Mouse (Mus musculus) hematopoietic stem cell, adult 5-6 weeks (primary cell): ENCODE measurements around the gene Eno1. TPM values are rescaled to one million over a fixed set of nuclear protein-coding genes. Genes with fewer than 3 reads are reported as not detected.

Source experiments
- ATAC-seq, 2 experiments: fragments of 125-278 bp in 1 of 2; replicated peaks in 1 of 2; 2 replicates each; pipeline ENCODE4 v1.8.0; 2016 to 2017; ENCODE audit warnings: inconsistent platforms in 2 of 2, mild to moderate bottlenecking in 2 of 2, moderate number of reproducible peaks in 2 of 2, low read depth in 1 of 2, moderate TSS enrichment in 1 of 2; ENCODE audit not compliant: low FRiP score in 2 of 2, poor library complexity in 2 of 2, severe bottlenecking in 2 of 2, insufficient read depth in 1 of 2, low TSS enrichment in 1 of 2
- total RNA-seq: library from RNA; stranded (forward); fragments of 172-1452, 232-1000 nt; gene quantifications from 2 replicates; pipeline ENCODE4 v1.2.3, GENCODE M21; 2017

Gene Eno1
- total RNA-seq, result 133 and 179 TPM in 2 replicates

DNA sequence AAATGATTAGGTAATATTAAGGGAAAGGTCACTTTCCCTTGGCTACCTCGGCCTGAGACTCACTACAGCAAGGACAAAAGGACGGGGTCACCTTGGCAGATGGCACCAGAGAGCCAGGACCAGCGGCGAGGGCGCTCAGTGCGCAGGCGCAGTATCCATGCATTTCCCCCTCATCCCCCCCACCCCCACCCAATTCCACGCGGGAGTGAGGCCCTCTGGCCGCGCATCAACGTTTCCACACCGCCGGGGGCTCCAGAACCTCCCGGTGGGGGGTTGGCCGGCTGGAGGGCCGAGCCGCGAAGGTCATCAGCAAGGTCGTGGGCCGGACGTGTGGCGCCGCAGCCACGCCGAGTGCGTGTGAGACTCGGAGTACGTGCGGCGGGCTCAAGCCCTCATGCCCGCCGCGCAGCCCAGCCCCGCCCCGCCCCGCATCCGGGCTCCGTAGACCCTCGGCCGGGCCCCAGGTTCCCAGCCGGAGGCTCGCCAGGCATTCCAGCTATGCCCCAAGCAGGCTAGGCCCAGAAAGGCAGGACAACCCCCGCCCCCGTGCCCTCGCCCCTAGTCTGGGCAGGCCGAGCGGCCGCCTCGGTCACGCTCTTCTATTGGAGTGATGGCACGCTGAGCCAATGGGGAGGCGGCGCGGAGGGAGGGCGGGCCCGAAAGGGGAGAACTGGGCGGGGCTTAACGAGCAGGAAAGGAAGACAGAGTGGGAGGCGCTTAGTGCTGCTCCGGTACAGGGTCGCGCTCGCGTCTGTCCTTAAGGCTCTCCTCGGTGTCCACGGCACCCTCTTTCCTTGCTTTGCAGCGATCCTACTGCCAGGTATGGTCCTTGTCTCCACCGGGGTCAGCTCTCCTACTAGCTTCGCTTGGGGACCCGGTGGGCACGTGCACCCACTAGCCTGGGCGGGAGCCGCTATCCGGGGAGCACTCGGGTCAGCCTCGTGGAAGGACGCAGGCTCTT is at the start of gene Eno1:
TSS of gene Eno1 (plus strand) at position 201 of the 961 bp plus-strand sequence.
- ATAC-seq, result peak; percentile 84 to 87

DNA sequence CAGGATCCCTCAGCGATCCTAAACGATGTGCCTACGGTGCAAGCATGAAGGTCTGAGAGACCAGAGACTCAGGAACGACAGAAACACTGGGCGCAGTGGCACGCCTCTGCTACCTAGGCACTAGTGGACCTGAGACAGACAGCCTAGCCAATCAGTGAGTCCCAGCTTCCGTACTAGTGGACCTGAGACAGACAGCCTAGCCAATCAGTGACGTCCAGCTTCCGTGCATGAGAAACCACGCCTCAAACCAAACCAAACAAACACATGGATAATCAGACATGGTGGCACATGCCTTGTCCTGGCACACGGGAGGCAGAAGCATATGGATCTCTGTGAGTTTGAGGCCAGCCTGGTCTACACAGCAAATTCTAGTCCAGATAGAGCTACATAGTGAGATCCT is 48.3 kb upstream of the Eno1 start:
- ATAC-seq, result no peak

DNA sequence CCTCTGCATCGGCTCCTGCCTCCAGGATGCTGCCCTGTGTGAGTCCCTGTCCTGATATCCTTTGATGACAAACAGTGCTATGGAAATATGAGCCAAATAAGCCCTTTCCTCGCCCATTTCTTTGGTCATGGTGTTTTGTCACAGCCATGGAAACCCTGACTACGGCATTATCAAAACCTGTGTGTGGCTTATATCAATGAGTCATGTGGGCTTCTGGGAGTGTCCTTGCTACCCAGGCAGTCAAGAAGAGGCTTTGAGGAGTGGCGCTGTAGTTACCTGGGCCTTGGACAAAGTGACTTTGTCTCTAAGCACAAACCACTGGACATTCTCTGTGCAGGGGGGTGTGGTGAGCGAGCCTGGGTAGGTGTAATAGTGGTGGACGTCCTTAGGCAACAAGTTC is 44.3 kb upstream of the Eno1 start:
- ATAC-seq, result no peak

DNA sequence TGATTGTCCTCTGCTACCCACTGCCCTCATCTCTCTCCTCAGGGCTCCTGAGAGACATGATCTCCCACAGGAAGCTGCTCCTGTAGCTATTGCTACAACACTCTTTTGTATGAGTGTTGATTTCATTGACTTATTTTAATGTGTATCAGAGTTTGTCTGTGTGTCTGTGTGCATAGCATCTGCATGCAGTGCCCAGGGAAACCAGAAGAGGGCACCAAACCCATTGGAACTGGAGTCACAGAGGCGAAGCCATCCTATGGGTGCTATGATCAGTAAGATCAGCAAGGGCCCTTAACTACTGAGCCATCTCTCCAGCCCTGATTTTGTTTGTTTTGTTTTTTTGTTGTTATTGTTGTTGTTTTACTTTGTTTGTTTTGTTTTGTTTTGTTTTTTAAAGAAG is 42.6 kb upstream of the Eno1 start:
- ATAC-seq, result peak; percentile 37 to 74; a peak in 1 of 4 replicates

DNA sequence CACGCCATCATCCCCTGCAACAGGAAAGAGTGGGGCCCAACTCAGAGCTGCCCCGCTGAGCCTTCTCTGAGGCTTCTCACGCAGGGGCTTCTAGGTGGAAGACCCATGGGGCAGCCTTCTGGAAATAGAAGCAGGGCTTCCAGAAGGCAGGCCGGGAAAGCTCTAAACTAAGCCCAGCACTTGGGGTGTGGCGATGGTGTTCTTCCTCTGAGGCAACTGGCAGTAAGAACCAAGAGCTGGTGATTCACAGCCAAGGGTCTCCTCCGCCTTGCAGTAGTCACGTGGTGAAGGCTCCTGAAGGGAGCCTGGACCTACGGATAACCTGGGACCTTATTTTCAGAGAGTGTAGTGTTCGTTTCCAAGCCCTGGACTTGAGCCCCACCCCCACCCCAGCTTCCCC is 38.3 kb upstream of the Eno1 start:
- no peak for ATAC-seq

DNA sequence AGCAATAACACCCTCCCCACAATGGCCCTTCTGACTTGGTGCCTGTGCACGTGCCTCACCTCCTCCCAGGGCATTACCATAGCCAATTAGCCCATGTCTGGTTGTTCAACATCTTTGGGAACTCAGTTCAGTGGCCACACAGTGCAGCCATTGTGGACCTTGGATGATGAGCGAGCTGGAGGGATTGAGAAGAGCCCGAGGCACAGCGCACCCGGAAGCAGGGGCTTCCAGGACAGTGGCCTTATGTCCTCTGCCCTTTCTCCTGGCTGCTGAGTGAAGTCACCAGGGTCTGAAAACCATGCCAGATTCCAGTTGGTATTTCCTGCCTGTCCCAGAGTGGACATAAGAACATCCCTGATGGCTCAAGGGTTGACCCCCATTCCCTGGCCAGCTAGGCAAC is 35.3 kb upstream of the Eno1 start, which contains the start of gene Car6:
TSS of gene Car6 (minus strand) at position 101 of the 400 bp plus-strand sequence.
- no peak for ATAC-seq

DNA sequence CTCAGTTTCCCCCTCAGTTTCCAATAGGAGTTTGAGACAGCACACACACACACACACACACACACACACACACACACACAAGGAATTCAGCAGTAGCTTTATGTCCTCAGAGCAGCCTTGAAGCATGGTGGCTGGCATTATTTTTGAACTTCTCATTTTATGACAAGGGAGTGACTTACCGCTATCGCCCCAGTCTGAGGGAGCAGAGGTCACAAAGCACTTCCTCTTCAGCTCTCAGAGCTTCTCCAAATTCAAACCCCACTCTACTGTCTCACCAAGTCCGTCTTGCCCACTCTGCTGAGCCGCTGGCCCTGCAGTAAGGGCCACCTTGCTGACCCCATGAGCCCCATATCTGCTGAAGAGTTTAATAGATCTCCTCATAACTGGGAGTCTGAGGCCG is 33.8 kb upstream of the Eno1 start:
- peak; percentile 85 to 96 for ATAC-seq

DNA sequence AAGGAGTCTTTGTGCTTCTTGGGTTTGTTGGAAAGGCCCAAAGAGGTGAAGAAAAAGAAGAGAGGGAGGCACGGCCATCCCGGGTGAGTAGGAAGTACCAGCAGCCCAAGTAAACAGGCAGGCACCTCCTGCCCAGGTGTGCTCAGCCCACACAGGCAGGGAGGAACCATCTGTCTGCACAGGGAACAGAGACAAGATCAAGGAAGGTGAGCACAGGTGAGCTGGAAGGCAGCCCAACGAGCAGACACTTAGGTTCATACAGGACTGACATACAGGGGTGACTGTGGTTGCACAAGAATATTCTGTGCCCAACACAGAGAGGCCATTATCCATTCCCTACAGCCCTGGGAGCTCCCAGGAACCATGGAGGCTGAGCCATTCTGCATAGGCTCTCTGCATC is 31.6 kb upstream of the Eno1 start:
- no peak for ATAC-seq

DNA sequence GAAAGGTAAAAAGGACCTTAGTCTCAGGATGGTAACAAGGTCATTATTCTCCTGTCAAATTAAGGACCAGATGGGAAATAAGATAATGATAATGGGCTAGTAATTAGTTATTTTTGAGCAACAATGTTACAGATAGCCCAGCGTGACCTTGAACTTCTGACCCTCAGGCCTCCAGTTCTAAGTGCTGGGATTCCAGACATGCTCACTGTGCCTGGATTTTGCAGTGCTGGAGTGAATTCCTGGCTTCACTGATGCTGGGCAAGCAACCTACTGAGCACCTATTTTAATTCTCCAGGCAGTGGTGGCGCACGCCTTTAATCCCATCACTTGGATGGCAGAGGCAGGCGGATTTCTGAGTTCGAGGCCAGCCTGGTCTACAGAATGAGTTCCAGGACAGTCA is 26.8 kb upstream of the Eno1 start:
- ATAC-seq, result no peak

DNA sequence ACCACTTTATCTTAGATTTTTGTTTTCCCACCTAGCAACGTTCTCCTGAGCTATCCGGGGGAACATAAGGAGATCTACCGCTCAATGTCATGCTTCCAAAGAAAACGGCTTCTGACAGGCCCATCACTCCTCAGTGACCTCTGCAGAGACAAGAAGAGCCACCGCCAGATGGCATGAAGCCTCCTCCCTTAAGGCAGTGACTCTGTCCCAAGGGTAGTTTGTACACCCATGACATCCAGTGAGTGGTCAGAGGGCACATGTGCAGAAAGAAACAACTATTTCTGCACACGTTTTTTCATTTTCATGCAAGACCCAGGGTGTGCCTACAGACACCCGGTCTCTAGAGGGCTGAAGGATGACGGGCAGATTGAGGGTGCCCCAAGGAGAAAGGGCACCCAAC is 26.2 kb upstream of the Eno1 start:
- no peak for ATAC-seq

DNA sequence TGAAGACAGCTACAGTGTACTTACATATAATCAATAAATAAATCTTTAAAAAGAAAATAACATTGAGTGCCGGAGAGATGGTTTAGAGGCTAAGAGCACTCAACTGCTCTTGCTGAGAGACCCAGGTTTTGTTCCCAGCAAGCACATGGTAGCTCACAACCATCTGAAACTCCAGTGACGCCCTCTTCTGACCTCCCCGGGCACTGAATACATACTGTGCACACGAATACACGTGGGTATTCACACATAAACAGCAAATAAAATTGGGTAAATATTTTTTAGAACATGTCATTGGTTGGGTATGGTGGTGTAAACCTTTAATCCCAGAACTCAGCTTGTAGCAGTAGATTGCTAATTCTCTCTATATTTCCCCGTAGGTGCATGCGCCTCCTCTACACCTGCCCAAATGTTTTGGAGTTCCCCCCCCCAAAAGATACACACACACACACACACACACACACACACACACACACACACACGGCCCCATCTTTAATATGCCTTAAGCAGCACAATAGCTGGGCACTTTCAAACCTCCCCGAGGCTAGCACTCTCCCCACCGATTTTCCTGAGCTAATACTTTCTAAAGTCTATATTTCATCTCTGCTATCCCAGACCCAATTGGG is 24.5 kb upstream of the Eno1 start:
- ATAC-seq, result no peak

DNA sequence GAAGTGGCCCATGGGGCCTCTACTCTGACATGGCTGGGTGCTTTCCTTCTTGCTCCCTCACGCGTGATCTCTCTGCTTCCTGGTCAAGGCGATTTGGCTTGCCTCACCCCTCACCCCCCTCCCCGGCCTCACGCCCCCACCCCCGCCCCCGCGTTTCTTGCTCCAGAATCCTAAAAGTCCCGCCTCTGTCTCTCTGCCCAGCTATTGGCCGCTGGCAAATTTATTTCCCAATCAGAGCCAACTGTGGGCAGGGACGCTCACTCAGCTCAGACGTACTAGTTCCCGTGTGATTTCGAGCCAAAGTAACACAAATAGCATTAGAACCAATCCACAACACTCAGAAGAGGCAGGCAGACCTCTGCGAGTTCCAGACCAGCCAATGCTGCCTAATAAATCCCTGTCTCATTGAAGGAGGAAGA is 24.0 kb upstream of the Eno1 start:
- ATAC-seq, result peak; percentile 68 to 81

DNA sequence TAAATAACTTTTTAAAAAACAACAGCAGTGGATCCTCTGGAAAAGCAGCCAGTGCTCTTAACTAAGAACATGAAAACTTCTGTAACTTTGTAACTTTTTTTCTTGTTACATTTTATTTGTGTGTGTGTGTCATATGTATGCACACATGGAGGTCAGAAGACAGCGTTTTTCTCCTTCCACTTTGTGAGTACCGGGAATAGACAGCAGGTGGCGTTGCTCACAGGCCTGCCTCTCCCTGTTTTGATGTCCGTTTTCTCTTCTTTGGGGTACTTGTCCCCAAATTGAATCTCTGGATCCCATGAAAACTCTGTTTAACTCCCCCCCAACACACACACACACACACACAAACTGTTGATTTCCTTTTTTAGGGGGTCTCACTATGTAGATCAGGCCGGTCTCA is 22.6 kb upstream of the Eno1 start:
- no peak for ATAC-seq

DNA sequence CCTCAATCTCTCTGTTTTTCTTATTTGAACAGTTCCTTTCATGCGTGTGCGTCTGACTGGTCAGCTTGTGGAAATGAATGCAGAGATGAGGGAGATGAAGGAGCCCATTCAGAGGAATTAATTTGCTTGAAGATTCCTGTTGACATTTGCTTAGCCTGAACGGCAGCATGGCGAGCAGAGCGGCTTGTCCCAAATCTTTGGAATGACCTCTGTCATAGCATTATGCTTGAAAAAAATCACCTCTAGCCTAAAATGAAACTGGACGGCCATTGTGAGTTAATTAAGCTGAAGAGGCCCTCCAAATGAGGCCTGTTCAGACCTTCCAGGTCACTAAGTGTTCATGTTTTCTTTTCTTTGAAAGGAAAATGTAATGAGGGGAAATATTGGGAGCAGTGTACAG is 20.1 kb upstream of the Eno1 start:
- no peak for ATAC-seq

DNA sequence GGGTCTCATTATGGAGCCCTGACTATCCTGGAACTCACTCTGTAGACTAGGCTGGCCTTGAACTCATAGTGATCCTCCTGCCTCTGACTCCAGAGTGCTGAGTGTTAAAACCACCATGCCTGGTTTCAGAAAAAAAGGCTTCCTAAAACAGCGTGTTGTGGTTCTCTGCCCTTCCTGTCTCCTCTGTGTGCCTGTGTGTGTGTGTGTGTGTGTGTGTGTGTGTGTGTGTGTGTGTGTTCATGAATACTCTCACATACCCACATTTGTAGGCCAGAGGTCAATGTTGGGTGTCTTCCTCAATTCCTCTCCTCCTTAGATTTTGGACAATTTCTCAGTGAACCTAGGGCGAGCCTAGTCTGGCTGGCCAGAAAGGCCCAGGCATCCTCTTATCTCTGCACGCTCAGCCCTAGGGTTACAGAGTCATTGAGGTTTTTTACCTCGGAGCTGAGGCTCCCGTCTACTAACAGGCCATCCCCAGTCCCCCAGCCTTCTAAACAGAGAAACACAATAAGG is 19.4 kb upstream of the Eno1 start:
- no peak for ATAC-seq

DNA sequence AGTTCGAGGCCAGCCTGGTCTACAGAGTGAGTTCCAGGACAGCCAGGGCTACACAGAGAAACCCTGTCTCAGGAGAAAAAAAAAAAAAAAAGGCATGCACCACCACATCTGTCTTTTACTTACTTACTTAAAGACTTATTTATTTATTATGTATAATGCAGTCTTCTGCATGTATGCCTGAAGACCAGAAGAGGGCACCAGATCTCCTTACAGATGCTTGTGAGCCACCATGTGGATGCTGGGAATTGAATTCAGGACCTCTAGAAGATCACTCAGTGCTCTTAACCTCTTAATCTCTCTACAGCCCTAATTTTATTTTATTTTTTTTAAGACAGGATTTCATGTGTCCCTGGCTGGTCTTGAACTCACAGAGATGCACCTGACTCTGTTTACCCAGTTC is 18.6 kb upstream of the Eno1 start:
- no peak for ATAC-seq

DNA sequence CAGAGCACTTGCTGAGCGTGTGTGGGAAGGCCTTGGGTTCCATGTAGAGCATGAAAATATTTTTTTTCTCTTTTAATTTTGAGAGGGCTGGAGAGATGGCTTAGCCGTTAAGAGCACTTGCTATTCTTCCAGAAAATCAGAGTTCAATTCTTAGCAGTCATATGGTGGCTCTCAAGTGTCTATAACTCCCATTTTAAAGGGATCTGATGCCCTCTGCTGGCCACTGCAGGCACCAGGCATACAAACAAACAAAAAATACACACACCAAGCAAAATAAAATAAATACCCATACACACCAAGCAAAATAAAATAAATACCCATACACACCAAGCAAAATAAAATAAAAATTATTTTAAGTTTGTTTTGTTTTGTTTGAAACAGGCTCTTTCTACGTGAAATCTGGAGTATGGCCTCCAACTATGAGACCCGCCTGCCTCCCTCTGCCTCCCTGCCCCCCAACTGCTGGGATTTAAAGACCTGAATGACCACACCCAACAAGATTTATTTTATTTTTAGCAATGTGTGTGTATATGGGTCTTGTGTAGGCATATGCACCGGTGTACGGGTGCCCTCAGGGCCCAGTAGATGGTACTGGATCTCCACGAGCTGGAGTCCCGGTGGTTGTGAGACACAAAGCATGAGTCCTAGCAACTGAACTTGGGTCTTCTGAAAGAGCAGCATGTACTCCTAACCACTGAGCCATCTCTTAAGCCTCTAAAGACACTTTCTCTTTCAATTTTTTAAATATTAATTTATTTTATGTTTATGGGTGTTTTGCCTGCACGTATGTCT is 16.8 kb upstream of the Eno1 start:
- ATAC-seq, result peak; percentile 51 to 58; a peak in 3 of 4 replicates

DNA sequence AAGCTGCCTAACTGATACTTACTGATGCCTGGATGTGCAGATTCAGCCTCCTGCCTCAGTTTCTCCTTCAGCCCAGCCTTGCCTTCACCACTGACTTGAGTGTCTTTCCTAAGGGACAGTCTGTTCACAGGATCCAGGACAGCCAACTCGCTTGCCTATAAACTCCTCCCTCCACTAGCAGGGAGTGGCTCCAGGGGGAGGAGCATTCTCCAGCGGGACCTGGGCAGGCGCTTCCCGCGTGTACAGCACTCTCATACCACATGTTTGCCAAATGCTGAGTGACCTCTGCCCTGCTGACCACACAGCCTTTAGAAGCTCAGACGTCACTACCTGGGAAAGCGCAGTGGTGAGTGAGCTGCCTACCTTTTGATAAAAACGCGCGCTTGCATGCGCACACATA is 15.9 kb upstream of the Eno1 start:
- ATAC-seq, result no peak
